In the genomic region with DNA sequence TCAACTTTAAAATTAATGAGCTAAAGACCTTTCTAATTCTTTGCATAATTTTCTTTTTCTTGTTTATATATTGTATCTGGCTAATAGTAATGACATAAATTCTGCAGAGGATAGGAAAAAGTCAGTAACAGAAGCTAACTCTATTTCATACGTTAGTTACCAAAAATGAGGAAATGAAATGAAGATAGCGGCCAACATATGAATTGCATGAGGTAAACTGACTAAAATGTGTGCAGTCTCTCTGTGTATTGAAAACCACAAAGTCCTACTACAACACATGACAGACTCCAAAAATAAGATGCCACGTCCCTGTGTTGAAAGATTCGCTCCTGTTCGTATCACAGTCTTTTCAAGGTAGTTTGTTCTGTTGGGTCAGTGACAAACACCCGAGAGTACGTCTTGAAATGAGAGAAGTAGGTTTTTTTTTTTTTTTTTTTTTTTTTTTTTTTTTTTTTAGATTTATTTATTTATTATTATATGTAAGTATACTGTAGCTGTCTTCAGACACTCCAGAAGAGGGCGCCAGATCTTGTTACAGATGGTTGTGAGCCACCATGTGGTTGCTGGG, we compare ENCODE assay signal across 14 mouse cellular contexts.
"Had no signal": no experiment of that assay in that cellular context is flagged by ENCODE, and none has a peak within 500 bp of the region (broad histone marks: within the 10 kb centered on the region; RNA-seq: fewer than 3 reads in every experiment).

No protein-coding gene starts in this region.

- H3K36me3 ChIP-seq: kidney, embryonic 15.5 days; limb, embryonic 15.5 days; liver, embryonic 12.5 days; midbrain, embryonic 15.5 days; neural tube, embryonic 12.5 days had no signal

- H3K4me2 ChIP-seq: kidney, embryonic 15.5 days; limb, embryonic 15.5 days; liver, embryonic 12.5 days; lung, embryonic 14.5 days; midbrain, embryonic 15.5 days; neural tube, embryonic 12.5 days had no signal

- H3K4me1 ChIP-seq: kidney, embryonic 15.5 days; limb, embryonic 15.5 days; liver, embryonic 12.5 days; midbrain, embryonic 15.5 days; neural tube, embryonic 12.5 days had no signal

- H3K27me3 ChIP-seq: kidney, embryonic 15.5 days; limb, embryonic 15.5 days; liver, embryonic 12.5 days; midbrain, embryonic 15.5 days; neural tube, embryonic 12.5 days had no signal

- H3K9me3 ChIP-seq: kidney, embryonic 15.5 days; limb, embryonic 15.5 days; liver, embryonic 12.5 days; midbrain, embryonic 15.5 days; neural tube, embryonic 12.5 days had no signal

- H3K4me3 ChIP-seq: kidney, embryonic 15.5 days; left cerebral cortex, adult 2 months; limb, embryonic 15.5 days; liver, embryonic 12.5 days; midbrain, embryonic 15.5 days; neural tube, embryonic 12.5 days had no signal

- H3K9ac ChIP-seq: kidney, embryonic 15.5 days; limb, embryonic 15.5 days; liver, embryonic 12.5 days; lung, embryonic 14.5 days; midbrain, embryonic 15.5 days; neural tube, embryonic 12.5 days had no signal

- DNase-seq: kidney, adult 2 months; kidney, postnatal 14 days; lung, embryonic 14.5 days; lung, postnatal 10 days; lung, postnatal 4 days; retina, postnatal 1 day; thymus, postnatal 4 days had no signal

- H3K27ac ChIP-seq: kidney, embryonic 15.5 days; left cerebral cortex, adult 2 months; limb, embryonic 15.5 days; liver, embryonic 12.5 days; midbrain, embryonic 15.5 days; neural tube, embryonic 12.5 days; stomach, postnatal 0 days had no signal

- ATAC-seq: liver, embryonic 12.5 days; midbrain, embryonic 15.5 days had no signal
